Mouse (Mus musculus): Measurements from ENCODE around the gene Il18bp. TPM values are rescaled to one million over a fixed set of nuclear protein-coding genes. Genes with fewer than 3 reads are reported as not detected.

Gene Il18bp
- 24.5 and 27.4 TPM in 2 replicates for polyA plus RNA-seq (2012; rRNA removed)

- Histone ChIP-seq H3K4me1 (ENCODE audit: control insufficient read depth, insufficient read depth, insufficient read length) (no peaks in the 10 kb centered on the region), H3K4me3 (ENCODE audit: extremely low read depth, insufficient read depth, insufficient read length) (peak within 1 kb of the TSS; percentile 16; the same call in 1 of the 2 replicates), H3K27me3 (ENCODE audit: control insufficient read depth, insufficient read depth, low read length) (no peaks in the 10 kb centered on the region), H3K36me3 (ENCODE audit: control insufficient read depth, insufficient read depth, low read length) (peaks cover 21% of the 10 kb centered on the region), H3K27ac (ENCODE audit: insufficient read depth, low read length) (peak within 1 kb of the TSS; percentile 16)
- TF ChIP-seq CTCF (IDR thresholded peaks at IDR 0.05; ENCODE audit: extremely low read depth, insufficient read depth, insufficient read length, insufficient replicate concordance) = no peak
- TF ChIP-seq POLR2A (IDR thresholded peaks at IDR 0.05; ENCODE audit: low read depth, low read length) = no peak
- DNase-seq (ENCODE audit: low read depth in 1 of 2, low spot score in 2 of 2) = no peak
- WGBS = 89% methylated on average over 3 of the region's 3 CpGs
These were observed at the start of gene Il18bp for GRCm38 (mm10) chr7:102018590-102018989. Gene Il18bp (minus strand): TSS chr7:102018690.

- Histone ChIP-seq H3K4me3 (ENCODE audit: extremely low read depth, insufficient read depth, insufficient read length) (peak overlapping the region; percentile 11), H3K4me1 (ENCODE audit: control insufficient read depth, insufficient read depth, insufficient read length) (no peaks in the 10 kb centered on the region; the same call in 1 of the 2 replicates), H3K27me3 (ENCODE audit: control insufficient read depth, insufficient read depth, low read length) (no peaks in the 10 kb centered on the region), H3K27ac (ENCODE audit: insufficient read depth, low read length) (no peak overlapping the region), H3K36me3 (ENCODE audit: control insufficient read depth, insufficient read depth, low read length) (no peaks in the 10 kb centered on the region)
- WGBS = 53% methylated on average over 6 of the region's 6 CpGs
- no peak for TF ChIP-seq CTCF (IDR thresholded peaks at IDR 0.05; ENCODE audit: extremely low read depth, insufficient read depth, insufficient read length, insufficient replicate concordance)
- no peak for TF ChIP-seq POLR2A (IDR thresholded peaks at IDR 0.05; ENCODE audit: low read depth, low read length)
- no peak for DNase-seq (ENCODE audit: low read depth in 1 of 2, low spot score in 2 of 2)
These were observed 47.9 kb upstream of the Il18bp start for GRCm38 (mm10) chr7:102066363-102066762.

GRCm38 (mm10) chr7:102065046-102065891 lies 46.8 kb upstream of the Il18bp start, which contains the start of the genes Rnf121, Xndc1 and Xntrpc:
Gene Rnf121 (minus strand): TSS chr7:102065469.
Gene Xndc1 (plus strand): TSS chr7:102065511.
Gene Xntrpc (plus strand): TSS chr7:102065713.
- WGBS = under 1% methylated on average over 56 of the region's 56 CpGs

GRCm38 (mm10) chr7:102064655-102065045 lies 46.2 kb upstream of the Il18bp start:
- TF ChIP-seq CTCF (IDR thresholded peaks at IDR 0.05; ENCODE audit: extremely low read depth, insufficient read depth, insufficient read length, insufficient replicate concordance) (no peak), POLR2A (IDR thresholded peaks at IDR 0.05; ENCODE audit: low read depth, low read length) (no peak)
- Histone ChIP-seq H3K4me1 (ENCODE audit: control insufficient read depth, insufficient read depth, insufficient read length) (no peaks in the 10 kb centered on the region; the same call in 1 of the 2 replicates), H3K27me3 (ENCODE audit: control insufficient read depth, insufficient read depth, low read length) (no peaks in the 10 kb centered on the region), H3K4me3 (ENCODE audit: extremely low read depth, insufficient read depth, insufficient read length) (peak overlapping the region; percentile 72), H3K36me3 (ENCODE audit: control insufficient read depth, insufficient read depth, low read length) (no peaks in the 10 kb centered on the region), H3K27ac (ENCODE audit: insufficient read depth, low read length) (peak overlapping the region; percentile 78)
- WGBS = 1% methylated on average over 9 of the region's 9 CpGs
- no peak for DNase-seq (ENCODE audit: low read depth in 1 of 2, low spot score in 2 of 2)

More at GRCm38 (mm10) chr7:102065046-102065891, 46.8 kb upstream of the Il18bp start, which contains the start of the genes Rnf121, Xndc1 and Xntrpc:
- peak; percentile 83 to 90 for DNase-seq (ENCODE audit: low read depth in 1 of 2, low spot score in 2 of 2)
- Histone ChIP-seq H3K27ac (ENCODE audit: insufficient read depth, low read length) (peak within 1 kb of the TSS; percentile 78), H3K4me3 (ENCODE audit: extremely low read depth, insufficient read depth, insufficient read length) (peak within 1 kb of the TSS; percentile 72), H3K36me3 (ENCODE audit: control insufficient read depth, insufficient read depth, low read length) (no peaks in the 10 kb centered on the region), H3K4me1 (ENCODE audit: control insufficient read depth, insufficient read depth, insufficient read length) (no peaks in the 10 kb centered on the region; the same call in 1 of the 2 replicates), H3K27me3 (ENCODE audit: control insufficient read depth, insufficient read depth, low read length) (no peaks in the 10 kb centered on the region)
- TF ChIP-seq POLR2A (IDR thresholded peaks at IDR 0.05; ENCODE audit: low read depth, low read length) (peak; percentile 29), CTCF (IDR thresholded peaks at IDR 0.05; ENCODE audit: extremely low read depth, insufficient read depth, insufficient read length, insufficient replicate concordance) (no peak)

GRCm38 (mm10) chr7:102063891-102064290 lies 45.4 kb upstream of the Il18bp start:
- TF ChIP-seq CTCF (IDR thresholded peaks at IDR 0.05; ENCODE audit: extremely low read depth, insufficient read depth, insufficient read length, insufficient replicate concordance) = no peak
- no peak for TF ChIP-seq POLR2A (IDR thresholded peaks at IDR 0.05; ENCODE audit: low read depth, low read length)
- H3K4me1 ChIP-seq (ENCODE audit: control insufficient read depth, insufficient read depth, insufficient read length) = no peaks in the 10 kb centered on the region; the same call in 1 of the 2 replicates
- no peak for DNase-seq (ENCODE audit: low read depth in 1 of 2, low spot score in 2 of 2)
- H3K27me3 ChIP-seq (ENCODE audit: control insufficient read depth, insufficient read depth, low read length) = no peaks in the 10 kb centered on the region
- H3K27ac ChIP-seq (ENCODE audit: insufficient read depth, low read length) = no peak overlapping the region
- 81% methylated on average over 9 of the region's 9 CpGs for WGBS
- peaks cover 2% of the 10 kb centered on the region for H3K36me3 ChIP-seq (ENCODE audit: control insufficient read depth, insufficient read depth, low read length)
- no peak overlapping the region; the same call in 1 of the 2 replicates for H3K4me3 ChIP-seq (ENCODE audit: extremely low read depth, insufficient read depth, insufficient read length)

GRCm38 (mm10) chr7:102062203-102062602 lies 43.7 kb upstream of the Il18bp start:
- Histone ChIP-seq H3K4me1 (ENCODE audit: control insufficient read depth, insufficient read depth, insufficient read length) (no peaks in the 10 kb centered on the region; the same call in 1 of the 2 replicates), H3K4me3 (ENCODE audit: extremely low read depth, insufficient read depth, insufficient read length) (no peak overlapping the region), H3K36me3 (ENCODE audit: control insufficient read depth, insufficient read depth, low read length) (peaks cover 2% of the 10 kb centered on the region), H3K27ac (ENCODE audit: insufficient read depth, low read length) (no peak overlapping the region), H3K27me3 (ENCODE audit: control insufficient read depth, insufficient read depth, low read length) (no peaks in the 10 kb centered on the region)
- no peak for DNase-seq (ENCODE audit: low read depth in 1 of 2, low spot score in 2 of 2)
- TF ChIP-seq CTCF (IDR thresholded peaks at IDR 0.05; ENCODE audit: extremely low read depth, insufficient read depth, insufficient read length, insufficient replicate concordance) (no peak), POLR2A (IDR thresholded peaks at IDR 0.05; ENCODE audit: low read depth, low read length) (no peak)
- WGBS = 90% methylated on average over 1 of the region's 1 CpGs

All from spleen, adult 2 months (tissue).